Mouse (Mus musculus): Measurements from ENCODE around the gene Exosc5. TPM values are rescaled to one million over a fixed set of nuclear protein-coding genes. Genes with fewer than 3 reads are reported as not detected.

Exosc5 gene
- polyA plus RNA-seq, 1 experiment from 2014 or later: 83.0 TPM

DNA sequence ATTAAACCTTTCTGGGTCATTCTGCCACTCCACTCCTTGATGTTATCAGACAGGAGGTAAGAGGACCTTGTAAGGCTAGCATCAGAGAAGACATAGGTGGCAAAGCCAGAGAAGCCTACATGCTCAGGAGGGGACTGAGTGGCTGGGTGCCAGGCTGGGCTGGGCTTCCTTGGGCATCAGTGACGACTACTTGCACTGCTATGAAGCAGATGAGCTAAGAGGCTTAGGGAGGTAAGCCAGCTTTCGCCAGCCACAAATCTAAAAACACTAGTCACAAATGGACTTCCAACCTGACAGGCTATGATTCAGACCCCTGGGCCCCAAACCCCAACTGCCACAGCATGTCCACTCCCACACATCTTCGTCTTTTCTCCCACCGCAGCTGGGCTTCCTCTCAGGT lies 14.3 kb upstream of the Exosc5 start:
- Histone ChIP-seq H3K4me3 (ENCODE audit: low read depth, low read length) (no peak overlapping the region), H3K4me2 (replicated peaks; ENCODE audit: low read depth, low read length) (no peak overlapping the region), H3K27me3 (ENCODE audit: control insufficient read depth, insufficient read depth, low read length) (no peaks in the 10 kb centered on the region), H3K9me3 (ENCODE audit: control insufficient read depth, low read depth, low read length) (no peaks in the 10 kb centered on the region), H3K4me1 (ENCODE audit: control insufficient read depth, insufficient read depth, low read length) (no peaks in the 10 kb centered on the region), H3K36me3 (ENCODE audit: control insufficient read depth, insufficient read depth, low read length) (peaks cover 4% of the 10 kb centered on the region; the same call in 1 of the 2 replicates), H3K9ac (replicated peaks; ENCODE audit: low read depth, low read length) (no peak overlapping the region), H3K27ac (ENCODE audit: low read length) (no peak overlapping the region)
- WGBS: 76% methylated on average over 4 of the region's 4 CpGs
- ATAC-seq (ENCODE audit: insufficient number of reproducible peaks, insufficient read depth, low FRiP score, low read depth): no peak

DNA sequence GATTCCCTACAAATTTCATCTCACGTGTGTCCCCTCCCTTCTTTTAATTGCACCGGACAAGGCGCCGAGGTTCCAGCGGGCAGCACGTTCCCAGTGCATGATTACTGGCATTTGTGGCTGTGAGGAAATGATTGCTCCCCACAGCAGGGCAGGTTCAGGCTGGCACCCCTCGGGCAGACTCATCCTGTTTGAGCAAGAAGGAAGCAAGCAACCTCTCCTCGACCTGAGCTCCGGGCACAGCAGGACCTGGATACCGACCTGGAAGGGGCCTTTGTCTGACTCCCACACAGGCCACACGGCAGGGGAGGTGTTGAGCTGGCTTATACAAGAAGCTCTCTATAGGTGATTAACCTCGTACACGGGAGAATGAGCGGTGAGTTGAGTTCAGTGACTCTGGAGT lies 13.9 kb upstream of the Exosc5 start:
- WGBS: 68% methylated on average over 14 of the region's 14 CpGs
- H3K36me3 ChIP-seq (ENCODE audit: control insufficient read depth, insufficient read depth, low read length): peaks cover 4% of the 10 kb centered on the region; the same call in 1 of the 2 replicates
- no peaks in the 10 kb centered on the region for H3K4me1 ChIP-seq (ENCODE audit: control insufficient read depth, insufficient read depth, low read length)
- no peak overlapping the region for H3K4me3 ChIP-seq (ENCODE audit: low read depth, low read length)
- H3K9me3 ChIP-seq (ENCODE audit: control insufficient read depth, low read depth, low read length): no peaks in the 10 kb centered on the region
- H3K27ac ChIP-seq (ENCODE audit: low read length): no peak overlapping the region
- ATAC-seq (ENCODE audit: insufficient number of reproducible peaks, insufficient read depth, low FRiP score, low read depth): no peak
- no peak overlapping the region for H3K4me2 ChIP-seq (replicated peaks; ENCODE audit: low read depth, low read length)
- H3K9ac ChIP-seq (replicated peaks; ENCODE audit: low read depth, low read length): no peak overlapping the region
- no peaks in the 10 kb centered on the region for H3K27me3 ChIP-seq (ENCODE audit: control insufficient read depth, insufficient read depth, low read length)

DNA sequence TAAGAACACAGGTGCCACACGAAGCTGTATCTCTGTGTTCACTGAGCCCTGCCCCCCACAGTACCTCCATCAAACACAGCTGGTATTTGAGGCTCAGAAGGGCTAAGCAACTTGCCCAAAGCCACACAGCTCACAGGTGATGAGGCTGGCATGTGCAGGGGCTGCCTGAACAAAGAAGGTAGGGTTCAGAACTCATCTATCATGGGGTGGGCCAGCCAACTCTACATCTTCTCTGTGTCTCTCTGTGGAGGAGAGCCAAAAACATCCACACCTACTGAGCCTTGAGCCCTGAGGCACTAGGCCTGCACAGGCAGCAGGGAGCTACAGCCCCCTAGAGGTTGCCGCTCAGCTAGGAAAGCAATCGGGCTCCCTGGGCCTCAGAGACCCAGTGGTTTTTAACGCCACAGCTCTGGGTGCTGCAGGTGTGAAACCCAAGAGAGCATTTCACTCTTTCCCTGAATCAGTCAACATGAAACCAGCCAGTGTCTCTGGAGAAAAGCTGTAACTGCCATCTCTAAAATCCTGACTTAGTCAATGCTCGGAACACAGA lies 11.3 kb upstream of the Exosc5 start:
- Histone ChIP-seq H3K4me2 (replicated peaks; ENCODE audit: low read depth, low read length) (no peak overlapping the region), H3K4me1 (ENCODE audit: control insufficient read depth, insufficient read depth, low read length) (no peaks in the 10 kb centered on the region), H3K27ac (ENCODE audit: low read length) (no peak overlapping the region), H3K4me3 (ENCODE audit: low read depth, low read length) (no peak overlapping the region), H3K9me3 (ENCODE audit: control insufficient read depth, low read depth, low read length) (no peaks in the 10 kb centered on the region), H3K9ac (replicated peaks; ENCODE audit: low read depth, low read length) (no peak overlapping the region), H3K36me3 (ENCODE audit: control insufficient read depth, insufficient read depth, low read length) (no peaks in the 10 kb centered on the region), H3K27me3 (ENCODE audit: control insufficient read depth, insufficient read depth, low read length) (no peaks in the 10 kb centered on the region)
- no peak for ATAC-seq (ENCODE audit: insufficient number of reproducible peaks, insufficient read depth, low FRiP score, low read depth)
- WGBS: 58% methylated on average over 5 of the region's 5 CpGs

DNA sequence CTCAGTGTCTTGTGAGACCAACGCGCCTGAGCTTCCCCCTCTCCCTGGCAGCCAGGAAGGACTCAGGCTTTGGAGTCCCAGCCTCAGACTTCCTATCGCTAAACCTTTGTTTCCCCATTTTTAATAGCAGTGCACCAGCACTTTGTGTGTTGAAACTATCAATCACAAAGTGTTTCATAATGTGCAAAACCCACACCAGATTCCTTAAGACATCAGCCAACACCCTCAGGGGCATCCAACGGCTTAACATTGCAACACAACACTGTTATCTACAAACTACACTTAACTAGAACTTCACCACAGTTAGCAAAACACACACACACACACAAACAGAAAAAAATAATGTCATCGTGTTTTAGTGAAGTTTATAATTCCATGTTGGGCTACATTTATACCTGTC lies 9.1 kb upstream of the Exosc5 start:
- no peaks in the 10 kb centered on the region for H3K27me3 ChIP-seq (ENCODE audit: control insufficient read depth, insufficient read depth, low read length)
- no peak overlapping the region for H3K9ac ChIP-seq (replicated peaks; ENCODE audit: low read depth, low read length)
- no peaks in the 10 kb centered on the region for H3K36me3 ChIP-seq (ENCODE audit: control insufficient read depth, insufficient read depth, low read length)
- H3K4me2 ChIP-seq (replicated peaks; ENCODE audit: low read depth, low read length): no peak overlapping the region
- H3K4me3 ChIP-seq (ENCODE audit: low read depth, low read length): no peak overlapping the region
- no peak overlapping the region for H3K27ac ChIP-seq (ENCODE audit: low read length)
- no peaks in the 10 kb centered on the region for H3K9me3 ChIP-seq (ENCODE audit: control insufficient read depth, low read depth, low read length)
- H3K4me1 ChIP-seq (ENCODE audit: control insufficient read depth, insufficient read depth, low read length): no peaks in the 10 kb centered on the region
- ATAC-seq (ENCODE audit: insufficient number of reproducible peaks, insufficient read depth, low FRiP score, low read depth): no peak
- WGBS: 74% methylated on average over 5 of the region's 5 CpGs

DNA sequence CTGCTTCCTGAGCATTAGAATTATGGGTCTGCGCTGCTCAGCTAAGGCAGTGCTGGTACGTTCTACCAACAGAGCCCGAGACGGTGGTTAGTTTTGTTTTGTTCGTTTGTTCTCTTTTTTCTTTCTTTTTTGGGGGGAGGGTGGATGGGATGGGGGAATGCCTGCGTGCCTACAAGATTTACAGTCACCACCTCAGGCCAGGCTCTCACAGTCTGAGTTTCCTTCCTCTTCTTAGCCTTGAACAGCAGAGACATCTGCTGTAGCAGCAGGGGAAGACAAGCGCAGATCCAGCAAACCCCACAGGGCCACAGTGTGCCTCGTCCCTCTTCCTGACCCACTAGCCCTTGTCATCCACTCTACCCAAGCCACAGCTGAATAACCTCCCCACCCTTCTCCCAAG lies 7.7 kb upstream of the Exosc5 start:
- 88% methylated on average over 8 of the region's 8 CpGs for WGBS
- no peaks in the 10 kb centered on the region for H3K36me3 ChIP-seq (ENCODE audit: control insufficient read depth, insufficient read depth, low read length)
- no peak overlapping the region for H3K9ac ChIP-seq (replicated peaks; ENCODE audit: low read depth, low read length)
- no peak overlapping the region for H3K27ac ChIP-seq (ENCODE audit: low read length)
- no peak for ATAC-seq (ENCODE audit: insufficient number of reproducible peaks, insufficient read depth, low FRiP score, low read depth)
- no peak overlapping the region for H3K4me3 ChIP-seq (ENCODE audit: low read depth, low read length)
- no peaks in the 10 kb centered on the region for H3K9me3 ChIP-seq (ENCODE audit: control insufficient read depth, low read depth, low read length)
- H3K4me2 ChIP-seq (replicated peaks; ENCODE audit: low read depth, low read length): no peak overlapping the region
- no peaks in the 10 kb centered on the region for H3K27me3 ChIP-seq (ENCODE audit: control insufficient read depth, insufficient read depth, low read length)
- no peaks in the 10 kb centered on the region for H3K4me1 ChIP-seq (ENCODE audit: control insufficient read depth, insufficient read depth, low read length)

DNA sequence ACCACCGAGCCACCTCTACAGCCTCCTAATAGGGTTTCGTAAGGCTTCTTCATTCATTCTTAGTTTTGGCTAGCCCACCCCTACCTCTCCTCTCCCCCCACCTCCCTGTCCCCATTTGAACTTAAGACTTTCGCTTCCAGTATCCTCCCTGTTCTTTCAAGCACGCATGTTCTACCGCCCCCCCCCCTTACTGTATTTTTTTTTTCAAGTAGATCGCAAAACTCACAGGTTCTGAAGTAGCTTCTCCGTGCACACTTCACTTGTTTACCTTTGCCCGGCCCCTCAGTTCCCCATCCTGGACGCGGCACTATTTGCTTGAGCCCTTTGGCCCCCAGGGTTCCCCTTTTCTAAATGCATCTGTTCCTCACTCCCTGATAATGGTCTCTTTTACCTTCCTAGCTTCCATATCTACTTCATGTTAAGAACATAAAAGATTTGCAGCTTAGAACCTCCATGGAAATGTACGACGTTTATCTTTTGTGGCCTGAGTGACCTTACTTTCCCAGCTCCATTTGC lies 6.7 kb upstream of the Exosc5 start:
- no peaks in the 10 kb centered on the region for H3K9me3 ChIP-seq (ENCODE audit: control insufficient read depth, low read depth, low read length)
- H3K36me3 ChIP-seq (ENCODE audit: control insufficient read depth, insufficient read depth, low read length): no peaks in the 10 kb centered on the region
- no peak overlapping the region for H3K9ac ChIP-seq (replicated peaks; ENCODE audit: low read depth, low read length)
- H3K4me2 ChIP-seq (replicated peaks; ENCODE audit: low read depth, low read length): no peak overlapping the region
- H3K27me3 ChIP-seq (ENCODE audit: control insufficient read depth, insufficient read depth, low read length): no peaks in the 10 kb centered on the region
- H3K4me1 ChIP-seq (ENCODE audit: control insufficient read depth, insufficient read depth, low read length): 0 out of 2 replicates have a peak, but pooled peaks cover under 1% of the 10 kb centered on the region
- no peak overlapping the region for H3K27ac ChIP-seq (ENCODE audit: low read length)
- whole genome bisulfite sequencing: 83% methylated on average over 12 of the region's 12 CpGs
- ATAC-seq (ENCODE audit: insufficient number of reproducible peaks, insufficient read depth, low FRiP score, low read depth): no peak
- no peak overlapping the region for H3K4me3 ChIP-seq (ENCODE audit: low read depth, low read length)

DNA sequence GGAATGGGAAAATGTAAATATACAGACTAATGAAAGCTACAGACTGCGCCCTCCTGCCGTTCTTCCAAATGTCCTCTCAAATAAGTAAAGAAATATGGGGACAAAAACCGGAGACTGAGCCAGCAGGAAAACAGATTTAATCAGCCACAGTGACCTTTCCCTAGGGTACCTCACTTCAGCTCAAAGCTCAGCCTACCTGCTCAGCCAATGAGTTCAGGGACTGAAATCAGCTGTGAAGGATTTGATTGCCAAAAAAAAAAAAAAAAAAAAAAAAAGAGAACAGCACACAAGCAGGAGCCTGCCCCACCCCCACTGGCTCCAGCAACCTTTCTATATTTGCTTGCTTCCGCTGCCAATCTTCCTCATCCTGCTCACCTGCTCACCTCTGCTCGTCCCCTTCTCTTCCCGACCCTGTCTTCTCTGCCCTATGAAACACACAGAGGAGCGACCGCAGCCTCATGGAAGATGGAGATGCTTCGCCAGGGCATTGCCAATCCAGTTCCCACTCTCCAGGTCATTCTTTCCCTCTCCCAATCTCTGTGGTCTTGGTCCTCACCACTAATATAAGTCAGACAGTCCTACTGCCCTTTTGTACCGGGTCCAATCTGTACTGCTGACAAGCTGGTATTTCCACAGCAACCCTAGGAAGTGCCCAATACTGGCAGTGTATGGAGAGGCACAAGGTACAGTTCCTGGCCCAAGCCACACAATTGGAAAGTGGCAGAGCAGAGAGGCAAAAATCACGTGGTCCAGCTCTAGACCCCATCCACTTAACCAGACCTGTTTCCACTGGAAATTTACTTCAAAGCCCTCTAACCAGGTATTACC lies 3.1 kb upstream of the Exosc5 start:
- 74% methylated on average over 11 of the region's 11 CpGs for WGBS
- ATAC-seq (ENCODE audit: insufficient number of reproducible peaks, insufficient read depth, low FRiP score, low read depth): no peak
- H3K27me3 ChIP-seq (ENCODE audit: control insufficient read depth, insufficient read depth, low read length): no peaks in the 10 kb centered on the region
- no peak overlapping the region for H3K4me2 ChIP-seq (replicated peaks; ENCODE audit: low read depth, low read length)
- no peak overlapping the region for H3K27ac ChIP-seq (ENCODE audit: low read length)
- no peak overlapping the region for H3K4me3 ChIP-seq (ENCODE audit: low read depth, low read length)
- H3K9me3 ChIP-seq (ENCODE audit: control insufficient read depth, low read depth, low read length): no peaks in the 10 kb centered on the region
- H3K9ac ChIP-seq (replicated peaks; ENCODE audit: low read depth, low read length): no peak overlapping the region
- H3K4me1 ChIP-seq (ENCODE audit: control insufficient read depth, insufficient read depth, low read length): peaks cover 8% of the 10 kb centered on the region; the same call in 1 of the 2 replicates
- no peaks in the 10 kb centered on the region for H3K36me3 ChIP-seq (ENCODE audit: control insufficient read depth, insufficient read depth, low read length)

DNA sequence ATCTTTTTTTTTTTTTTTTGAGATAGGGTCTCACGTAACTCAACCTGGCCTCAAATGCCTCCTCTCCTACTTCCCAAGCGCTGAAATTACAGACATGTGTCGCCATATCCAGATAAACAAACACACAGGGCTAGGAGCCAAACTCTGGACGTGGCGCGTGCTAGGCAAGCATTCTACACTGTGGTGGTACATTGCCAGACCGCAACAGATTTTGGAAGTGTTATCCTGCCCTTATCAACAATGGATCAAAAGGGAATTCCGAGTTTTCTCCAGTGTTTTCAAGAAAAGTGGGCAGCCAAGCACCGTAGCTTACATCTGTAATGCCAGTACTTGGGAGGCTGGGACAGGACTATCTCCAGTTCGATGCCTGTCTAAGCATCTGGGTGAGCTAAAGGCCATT lies 1.2 kb upstream of the Exosc5 start:
- Histone ChIP-seq H3K4me2 (replicated peaks; ENCODE audit: low read depth, low read length) (peak overlapping the region; percentile 87), H3K9ac (replicated peaks; ENCODE audit: low read depth, low read length) (peak overlapping the region; percentile 64), H3K27ac (ENCODE audit: low read length) (no peak overlapping the region), H3K4me3 (ENCODE audit: low read depth, low read length) (peak overlapping the region; percentile 68), H3K4me1 (ENCODE audit: control insufficient read depth, insufficient read depth, low read length) (peaks cover 8% of the 10 kb centered on the region; the same call in 1 of the 2 replicates), H3K9me3 (ENCODE audit: control insufficient read depth, low read depth, low read length) (no peaks in the 10 kb centered on the region), H3K36me3 (ENCODE audit: control insufficient read depth, insufficient read depth, low read length) (0 out of 2 replicates have a peak, but pooled peaks cover 4% of the 10 kb centered on the region), H3K27me3 (ENCODE audit: control insufficient read depth, insufficient read depth, low read length) (no peaks in the 10 kb centered on the region)
- ATAC-seq (ENCODE audit: insufficient number of reproducible peaks, insufficient read depth, low FRiP score, low read depth): no peak
- 36% methylated on average over 10 of the region's 10 CpGs for WGBS
